Mouse (Mus musculus): ENCODE measurements around the gene Lamtor1.

Lamtor1 gene

DNA sequence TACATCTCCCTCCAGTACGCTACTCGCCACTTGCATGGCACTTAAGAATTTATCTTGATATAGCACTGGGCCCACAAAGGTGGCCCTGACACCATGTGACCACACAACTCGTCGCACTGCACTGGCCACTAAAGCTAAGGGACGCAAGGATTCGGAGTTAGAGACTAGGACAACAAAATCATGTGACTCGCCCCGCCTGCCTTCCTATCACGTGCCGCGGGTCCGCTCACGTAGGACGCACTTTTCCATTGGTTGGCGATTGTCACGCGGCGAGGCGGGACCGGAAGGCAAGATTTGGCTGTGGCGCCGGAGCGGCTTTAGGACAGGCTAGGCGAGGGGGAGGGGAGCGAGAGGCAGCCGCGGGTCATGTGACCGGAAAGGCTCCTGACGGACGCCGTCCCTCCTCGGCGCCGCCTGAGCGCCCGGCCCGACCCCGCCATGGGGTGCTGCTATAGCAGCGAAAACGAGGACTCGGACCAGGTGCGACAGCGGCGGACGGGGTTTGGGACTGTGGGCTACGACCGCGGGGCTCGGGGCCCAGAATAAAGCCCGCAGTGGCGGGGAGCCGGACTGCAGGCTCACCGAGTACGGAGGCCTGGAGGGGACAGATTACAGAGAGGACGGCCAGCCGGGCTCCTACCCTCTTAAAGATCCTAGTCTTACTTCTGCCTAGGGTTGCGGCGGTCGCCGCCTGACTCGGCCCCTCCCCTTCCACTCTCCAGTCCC is at the start of gene Lamtor1:
Lamtor1 (plus strand) TSS at position 344 of the 726 bp plus-strand sequence.
- in situ Hi-C loops (cut with MboI; ENCODE audit: low pct_unique_long_range_greater_than_20kb in 1 of 2, low sequenced_read_pairs in 2 of 2, unreplicated experiment in 1 of 2), result no loop called here

DNA sequence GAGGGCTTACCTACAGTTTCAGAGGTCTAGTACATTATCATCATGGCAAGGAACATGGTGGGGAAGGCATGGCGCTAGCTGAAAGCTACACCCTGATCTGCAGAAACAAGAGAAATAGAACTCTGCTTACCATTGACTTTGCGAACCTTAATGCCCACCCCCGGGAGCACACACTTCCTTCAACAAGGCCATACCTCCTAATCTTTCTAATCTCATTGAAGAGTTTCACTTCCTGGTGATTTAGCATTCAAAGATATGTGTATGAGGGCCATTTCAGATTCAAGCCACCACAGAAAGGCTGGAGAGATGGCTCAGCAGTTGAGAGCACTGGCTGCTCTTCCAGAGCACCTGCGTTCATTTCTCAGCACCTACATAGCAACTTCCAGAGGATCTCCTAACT is 48.6 kb upstream of the Lamtor1 start, which contains the start of gene Folr2:
Folr2 (minus strand) TSS at position 101 of the 400 bp plus-strand sequence.
- in situ Hi-C loops (cut with MboI; ENCODE audit: low pct_unique_long_range_greater_than_20kb in 1 of 2, low sequenced_read_pairs in 2 of 2, unreplicated experiment in 1 of 2), result no loop called here

DNA sequence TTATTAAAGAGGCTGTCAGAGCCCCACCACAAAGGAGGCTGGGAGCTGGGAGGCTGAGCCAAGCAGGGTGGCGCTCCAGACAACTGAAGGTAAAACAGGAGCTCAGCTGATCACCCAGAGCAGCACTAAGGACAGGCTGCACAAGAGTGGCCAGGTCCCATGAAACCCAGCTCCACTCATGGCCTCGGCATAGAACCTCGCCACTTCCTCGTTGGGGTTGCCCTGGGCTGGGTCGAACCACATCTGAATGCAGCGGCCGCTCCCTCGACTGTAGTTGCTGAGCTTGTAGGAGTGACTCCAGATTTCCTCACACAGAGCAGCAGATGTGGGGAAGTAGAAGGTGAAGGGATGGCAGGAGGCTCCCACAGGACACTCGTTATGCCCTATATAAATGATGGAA is 47.3 kb upstream of the Lamtor1 start:
- in situ Hi-C loops (cut with MboI; ENCODE audit: low pct_unique_long_range_greater_than_20kb in 1 of 2, low sequenced_read_pairs in 2 of 2, unreplicated experiment in 1 of 2), result no loop called here

DNA sequence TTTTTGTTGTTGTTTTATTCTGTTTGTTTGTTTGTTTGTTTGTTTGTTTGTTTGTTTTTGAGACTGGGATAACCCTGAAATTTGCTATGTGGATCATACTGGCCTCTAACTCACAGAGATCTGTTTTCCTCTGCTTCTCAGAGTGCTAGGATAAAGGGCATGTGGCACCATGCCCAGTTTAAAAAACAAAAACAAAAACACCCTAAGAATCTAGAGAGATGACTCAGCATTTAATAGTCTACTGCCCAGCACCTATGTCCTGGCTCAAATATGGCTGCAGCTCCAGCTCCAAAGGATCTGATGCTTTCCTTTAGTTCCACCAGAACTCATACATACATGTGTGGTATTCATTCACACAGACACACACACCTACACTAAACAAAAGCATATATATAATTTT is 44.7 kb upstream of the Lamtor1 start:
- in situ Hi-C loops (cut with MboI; ENCODE audit: low pct_unique_long_range_greater_than_20kb in 1 of 2, low sequenced_read_pairs in 2 of 2, unreplicated experiment in 1 of 2), result no loop called here

DNA sequence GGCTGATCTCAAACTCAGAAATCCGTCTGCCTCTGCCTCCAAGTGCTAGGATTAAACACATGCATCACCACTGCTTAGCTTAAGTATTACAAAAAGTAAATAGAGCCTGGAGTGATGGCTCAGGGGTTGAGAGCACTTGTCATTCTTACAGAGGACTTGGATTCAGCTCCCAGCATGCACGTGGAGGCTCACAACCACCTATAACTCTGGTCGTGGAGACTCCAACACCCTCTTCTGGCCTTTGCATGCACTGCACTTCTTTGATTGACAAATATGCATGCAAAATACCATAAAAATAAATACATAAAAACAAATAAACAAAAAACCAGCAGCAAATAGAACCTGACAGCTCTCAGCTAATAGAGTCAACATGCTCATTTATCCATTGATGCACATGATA is 43.4 kb upstream of the Lamtor1 start:
- in situ Hi-C loops (cut with MboI; ENCODE audit: low pct_unique_long_range_greater_than_20kb in 1 of 2, low sequenced_read_pairs in 2 of 2, unreplicated experiment in 1 of 2), result no loop called here

DNA sequence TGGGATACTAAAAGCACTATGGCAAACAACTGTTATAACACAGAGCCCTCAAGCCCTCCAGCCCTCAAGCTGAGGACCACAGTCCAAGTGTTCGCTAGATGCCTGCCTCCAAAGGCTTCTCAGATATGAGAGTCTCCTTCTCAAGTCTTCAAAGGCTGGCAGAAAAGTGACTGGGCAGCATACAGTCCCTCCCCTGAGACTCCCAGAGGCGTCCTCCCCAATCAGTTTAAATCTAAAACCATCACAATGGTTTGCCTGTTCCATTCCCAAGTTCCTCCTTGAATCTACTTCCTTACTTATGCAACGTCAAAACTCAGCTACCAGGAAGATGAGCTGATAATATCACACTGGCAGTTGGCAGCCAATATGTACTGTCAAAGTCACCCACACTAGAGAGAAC is 42.3 kb upstream of the Lamtor1 start, which contains the start of gene Anapc15:
Anapc15 (plus strand) TSS at position 301 of the 400 bp plus-strand sequence.
- in situ Hi-C loops (cut with MboI; ENCODE audit: low pct_unique_long_range_greater_than_20kb in 1 of 2, low sequenced_read_pairs in 2 of 2, unreplicated experiment in 1 of 2), result no loop called here

DNA sequence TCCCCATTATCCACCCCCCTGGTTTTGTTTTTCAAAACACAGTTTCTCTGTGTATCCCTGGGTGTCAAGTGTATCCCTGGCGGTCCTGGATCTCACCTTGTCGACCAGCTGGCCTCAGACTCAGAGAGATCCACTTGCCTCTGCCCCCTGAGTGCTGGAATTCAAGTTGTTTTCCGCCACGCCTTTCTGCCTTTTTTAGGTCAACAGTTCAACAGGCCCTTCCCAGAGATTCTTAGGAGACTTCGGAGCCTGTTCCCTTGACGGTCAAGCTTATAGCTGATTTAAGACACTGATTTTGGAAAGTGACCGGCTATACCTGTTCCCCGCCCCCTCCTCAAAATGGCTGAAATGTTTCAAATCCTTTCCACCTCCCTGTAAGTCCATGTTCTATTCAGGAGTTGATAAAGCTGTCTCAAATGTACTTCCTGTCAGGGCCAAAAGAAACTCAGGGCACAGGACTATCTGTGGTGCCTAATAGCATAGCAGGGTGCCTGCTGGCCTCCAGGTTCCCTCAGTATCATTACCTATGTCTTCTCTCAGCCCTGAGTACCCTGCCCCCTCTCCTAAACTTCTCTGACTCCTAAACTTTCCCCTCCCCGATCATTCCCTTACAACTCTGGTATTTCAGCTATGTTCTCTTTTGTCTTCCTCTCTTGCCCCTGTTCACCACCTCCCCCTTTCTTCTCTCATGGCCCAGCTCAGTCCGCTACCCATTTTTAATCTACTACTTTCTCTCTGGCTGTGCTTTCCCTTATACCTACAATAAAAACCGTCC is 39.0 kb upstream of the Lamtor1 start:
- in situ Hi-C loops (cut with MboI; ENCODE audit: low pct_unique_long_range_greater_than_20kb in 1 of 2, low sequenced_read_pairs in 2 of 2, unreplicated experiment in 1 of 2), result no loop called here

DNA sequence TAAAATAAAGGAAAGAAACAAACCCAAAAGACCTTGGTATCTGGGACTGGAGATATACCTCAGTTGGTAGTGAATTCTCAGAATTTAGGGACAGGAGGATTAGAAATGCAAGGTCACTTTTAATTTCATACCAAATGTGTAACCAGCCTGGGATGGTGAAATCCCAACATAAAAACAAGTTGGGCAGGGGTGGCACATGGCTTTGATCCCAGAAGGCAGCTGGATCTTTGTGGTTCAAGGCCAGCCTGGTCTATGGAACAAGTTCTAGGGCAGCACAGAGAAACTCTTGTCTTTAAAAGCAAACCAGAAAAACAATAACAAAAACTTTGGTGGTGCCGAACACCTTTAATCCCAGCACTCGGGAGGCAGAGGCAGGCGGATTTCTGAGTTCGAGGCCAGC is 38.2 kb upstream of the Lamtor1 start:
- in situ Hi-C loops (cut with MboI; ENCODE audit: low pct_unique_long_range_greater_than_20kb in 1 of 2, low sequenced_read_pairs in 2 of 2, unreplicated experiment in 1 of 2), result no loop called here

DNA sequence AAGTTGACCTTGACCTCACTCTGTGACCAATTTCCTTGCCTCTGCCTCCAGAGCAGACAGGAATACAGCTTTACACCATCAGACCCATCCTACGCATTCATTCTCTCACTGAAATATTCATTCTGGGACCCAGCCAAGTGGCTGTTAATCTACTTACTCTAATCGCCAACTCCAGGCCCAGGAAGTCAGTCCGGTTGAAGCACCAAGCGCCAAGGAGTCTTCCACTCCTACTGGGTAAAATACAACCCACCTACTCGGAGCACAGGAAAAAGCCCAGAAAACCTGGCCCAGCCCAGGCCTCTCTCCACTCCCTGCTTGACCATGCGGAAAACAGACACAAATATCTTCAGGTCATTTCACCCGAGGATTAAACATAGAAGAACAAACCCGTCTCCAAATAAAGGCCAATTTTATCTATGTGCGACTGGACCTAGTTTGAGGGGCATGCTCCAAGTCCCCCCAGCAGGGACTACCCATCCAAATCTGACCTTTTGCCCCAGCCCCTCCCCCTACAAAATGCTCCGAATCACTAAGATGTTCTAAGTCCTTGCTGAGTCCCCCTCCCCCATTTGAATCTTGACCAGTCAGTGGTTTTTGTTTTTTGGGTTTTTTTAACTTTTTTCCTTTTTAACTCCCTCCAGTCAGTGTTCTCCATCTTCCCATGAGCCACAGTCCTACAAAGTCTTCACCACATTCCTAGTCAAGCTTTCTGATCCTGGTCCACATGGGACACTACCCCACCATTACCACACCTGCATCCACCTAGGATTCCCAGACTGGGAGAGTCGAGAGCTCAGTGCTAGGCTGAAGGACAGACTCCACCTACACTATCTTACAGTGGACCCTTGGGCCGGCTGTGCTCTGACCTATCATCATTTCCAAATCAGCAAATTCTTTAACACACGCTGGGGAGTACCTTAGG is 37.2 kb upstream of the Lamtor1 start:
- in situ Hi-C loops (cut with MboI; ENCODE audit: low pct_unique_long_range_greater_than_20kb in 1 of 2, low sequenced_read_pairs in 2 of 2, unreplicated experiment in 1 of 2), result no loop called here

DNA sequence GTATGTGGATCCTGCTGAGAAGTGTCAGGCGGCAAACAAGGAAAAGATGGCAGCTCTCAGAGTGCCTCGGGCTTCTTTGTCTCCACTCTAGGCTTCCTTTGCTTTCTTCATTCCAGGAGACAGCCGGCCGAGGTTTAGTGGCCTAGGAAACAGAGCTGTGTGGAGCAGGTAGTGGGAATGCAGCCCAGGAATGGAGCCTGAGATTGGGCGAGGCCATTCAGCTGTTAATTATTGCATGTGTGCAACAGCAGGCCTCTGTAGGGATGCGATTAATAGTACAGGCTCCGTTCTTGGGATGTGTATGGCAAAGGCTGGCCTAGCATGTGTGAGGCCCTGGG is 36.6 kb upstream of the Lamtor1 start:
- in situ Hi-C loops (cut with MboI; ENCODE audit: low pct_unique_long_range_greater_than_20kb in 1 of 2, low sequenced_read_pairs in 2 of 2, unreplicated experiment in 1 of 2), result no loop called here

DNA sequence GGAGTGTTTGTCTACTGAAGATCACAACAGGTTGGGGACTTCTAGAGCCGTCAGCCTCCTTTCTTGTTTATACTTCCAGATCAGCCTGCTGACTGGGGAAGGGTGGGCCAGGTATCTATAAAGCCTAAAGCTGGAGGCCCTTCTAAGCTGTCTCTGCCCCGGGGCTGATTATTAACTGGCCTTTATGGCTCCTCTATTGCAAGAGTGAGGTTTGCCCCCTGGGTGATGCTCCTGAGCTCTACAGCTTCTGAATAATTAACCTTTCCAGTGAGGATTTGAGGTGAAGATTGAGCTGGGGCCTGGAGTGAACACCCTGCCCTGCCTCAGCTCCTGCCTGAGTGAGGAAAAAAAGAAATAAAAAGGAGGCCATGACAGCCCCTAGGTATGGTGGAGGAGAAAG is 35.1 kb upstream of the Lamtor1 start, which contains the start of gene Folr1:
Folr1 (minus strand) TSS at position 160 of the 400 bp plus-strand sequence.
- in situ Hi-C loops (cut with MboI; ENCODE audit: low pct_unique_long_range_greater_than_20kb in 1 of 2, low sequenced_read_pairs in 2 of 2, unreplicated experiment in 1 of 2), result no loop called here

DNA sequence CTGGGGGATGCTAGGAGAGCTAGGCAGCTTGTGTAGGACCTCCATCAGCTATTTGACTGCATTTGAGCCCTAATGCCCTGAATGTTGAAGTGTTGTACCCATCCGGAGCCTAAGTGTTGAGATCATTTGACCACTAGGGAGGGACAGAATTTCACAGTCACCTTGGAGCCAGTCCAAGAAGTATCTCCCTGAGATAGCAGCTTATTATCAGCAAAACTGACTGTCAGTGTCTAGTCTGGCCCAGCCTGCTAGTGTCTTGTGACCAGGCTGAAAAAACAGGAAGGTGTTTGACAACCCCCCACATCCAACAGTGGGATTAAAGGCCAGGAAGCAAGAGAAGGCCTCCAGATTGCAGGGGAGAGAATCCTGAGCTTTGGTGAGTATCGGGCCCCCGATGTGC is 34.4 kb upstream of the Lamtor1 start:
- in situ Hi-C loops (cut with MboI; ENCODE audit: low pct_unique_long_range_greater_than_20kb in 1 of 2, low sequenced_read_pairs in 2 of 2, unreplicated experiment in 1 of 2), result no loop called here

DNA sequence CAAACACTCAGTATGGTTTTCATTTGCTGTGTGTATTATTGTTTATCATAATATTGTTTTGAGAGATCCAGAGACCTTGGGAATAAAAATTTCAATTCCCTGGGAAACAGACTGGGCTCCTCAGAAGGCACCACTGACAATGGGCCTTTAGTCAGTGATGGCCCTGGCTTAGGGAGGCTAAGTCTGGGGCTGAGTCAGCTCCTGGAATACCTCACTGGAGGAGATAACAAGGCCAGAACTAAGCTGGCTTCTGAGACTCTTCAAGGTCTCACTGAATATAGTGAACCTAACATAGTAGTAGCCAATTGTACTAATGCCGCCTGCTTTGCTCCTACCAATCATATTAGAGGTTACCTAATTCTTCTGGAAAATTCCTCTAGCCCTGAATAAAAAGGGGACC is 29.7 kb upstream of the Lamtor1 start:
- in situ Hi-C loops (cut with MboI; ENCODE audit: low pct_unique_long_range_greater_than_20kb in 1 of 2, low sequenced_read_pairs in 2 of 2, unreplicated experiment in 1 of 2), result no loop called here

DNA sequence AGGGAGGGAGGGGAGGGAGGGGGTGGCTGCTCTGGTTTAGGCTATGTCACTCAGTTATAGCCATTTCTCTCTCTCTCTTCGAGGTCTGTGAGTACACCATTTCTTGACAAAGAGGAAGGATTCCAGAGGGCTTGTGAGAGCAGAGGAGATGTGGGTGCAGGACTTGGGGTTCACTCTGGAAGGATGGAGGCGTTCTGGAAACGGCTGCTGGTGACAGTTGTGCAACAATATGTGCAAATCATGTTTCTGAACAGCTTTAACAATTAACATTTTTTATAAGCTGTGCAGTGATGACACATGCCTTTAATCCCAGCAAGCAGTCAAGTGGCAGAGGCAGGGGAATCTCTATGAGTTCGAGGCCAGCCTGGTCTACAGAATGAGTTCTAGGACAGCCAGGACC is 24.8 kb upstream of the Lamtor1 start:
- in situ Hi-C loops (cut with MboI; ENCODE audit: low pct_unique_long_range_greater_than_20kb in 1 of 2, low sequenced_read_pairs in 2 of 2, unreplicated experiment in 1 of 2), result no loop called here

DNA sequence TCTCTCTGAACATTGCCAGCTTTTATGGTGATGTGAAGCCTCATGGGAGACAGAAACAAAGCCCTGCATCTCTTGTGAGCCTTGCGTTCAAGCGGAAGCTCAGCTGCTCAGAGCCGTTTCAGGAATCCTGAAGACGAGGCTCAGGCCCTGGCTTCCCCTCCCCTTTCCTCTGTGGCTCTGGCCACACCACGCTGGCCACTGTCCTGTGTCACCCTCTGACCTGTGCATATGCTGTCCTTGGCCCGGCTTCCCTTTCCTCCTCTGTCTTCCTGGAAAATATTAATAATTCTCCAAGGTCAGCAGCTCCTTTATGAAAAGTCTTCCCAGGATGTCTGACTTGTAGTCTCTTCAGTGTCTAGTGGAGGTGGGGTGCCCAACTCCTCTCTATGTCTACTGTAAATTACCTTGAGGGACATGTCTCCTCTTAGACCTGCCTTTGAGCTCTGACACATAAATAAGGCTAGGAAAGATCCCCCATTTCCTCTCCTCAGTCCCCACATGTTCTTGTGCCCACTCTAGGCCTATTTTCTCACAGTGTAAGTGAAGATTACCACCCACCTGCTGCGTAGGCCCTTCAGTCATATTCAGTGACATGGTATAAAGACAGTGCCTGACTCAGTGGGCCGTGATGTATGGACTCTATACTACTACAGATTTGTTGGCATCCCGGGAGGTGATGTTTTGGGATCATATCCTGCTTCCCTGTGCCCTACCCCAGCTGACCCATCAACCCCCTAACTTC is 23.1 kb upstream of the Lamtor1 start:
- in situ Hi-C loops (cut with MboI; ENCODE audit: low pct_unique_long_range_greater_than_20kb in 1 of 2, low sequenced_read_pairs in 2 of 2, unreplicated experiment in 1 of 2), result no loop called here

DNA sequence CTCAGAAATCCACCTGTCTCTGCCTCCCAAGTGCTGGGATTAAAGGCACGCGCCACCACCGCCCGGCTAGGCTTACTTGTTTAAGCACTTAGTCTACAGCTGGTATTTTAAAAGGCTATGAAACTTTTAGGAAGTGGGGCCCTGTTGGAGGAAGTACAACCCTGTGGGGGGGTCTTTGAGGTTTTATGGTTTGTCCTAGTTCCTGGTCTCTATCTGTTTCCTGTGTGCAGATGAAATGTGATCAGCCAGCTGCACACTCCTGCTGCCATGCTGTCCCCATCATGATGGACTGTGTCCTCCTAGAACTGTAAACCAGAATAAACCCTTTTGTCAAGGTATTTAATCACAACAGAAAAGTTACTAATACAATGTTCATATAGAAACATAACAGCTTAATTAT is 21.5 kb upstream of the Lamtor1 start:
- in situ Hi-C loops (cut with MboI; ENCODE audit: low pct_unique_long_range_greater_than_20kb in 1 of 2, low sequenced_read_pairs in 2 of 2, unreplicated experiment in 1 of 2), result no loop called here

DNA sequence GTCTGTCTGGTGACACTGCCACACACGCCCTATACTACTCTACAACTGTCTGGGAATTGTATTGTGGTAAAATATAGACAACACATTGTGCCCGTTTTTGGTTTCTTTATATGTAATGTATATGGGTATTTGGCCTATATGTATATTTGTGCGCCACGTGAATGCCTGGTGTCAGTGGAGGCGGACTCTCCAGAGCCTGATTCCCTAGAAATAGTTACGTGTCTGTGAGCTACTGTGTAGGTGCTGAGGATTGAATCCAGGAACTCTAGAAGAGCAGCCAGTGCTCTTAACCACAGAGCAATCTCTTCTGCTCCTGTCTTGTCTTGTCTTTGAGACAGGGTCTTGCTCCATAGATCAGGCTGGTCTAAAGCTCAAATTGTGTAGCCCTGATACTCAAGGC is 19.4 kb upstream of the Lamtor1 start:
- in situ Hi-C loops (cut with MboI; ENCODE audit: low pct_unique_long_range_greater_than_20kb in 1 of 2, low sequenced_read_pairs in 2 of 2, unreplicated experiment in 1 of 2), result no loop called here

DNA sequence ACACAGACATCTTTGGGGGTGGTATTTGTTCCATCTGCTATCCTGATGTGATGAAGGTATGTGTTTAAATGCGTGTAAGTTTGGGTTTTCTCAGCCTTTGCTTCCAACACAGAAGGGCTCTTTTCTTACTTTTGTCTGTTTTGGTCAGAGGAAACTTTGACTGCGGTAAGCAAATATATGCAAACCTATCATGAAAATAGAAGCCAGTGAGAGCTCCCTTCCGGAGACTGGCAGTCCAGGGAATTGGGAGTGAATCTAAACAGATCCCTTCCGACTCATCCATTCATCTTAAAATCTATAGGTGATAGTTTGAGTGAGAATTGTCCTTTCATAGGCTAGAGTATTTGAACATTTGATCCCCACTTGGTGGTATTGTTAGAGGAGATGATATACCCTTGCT is 17.2 kb upstream of the Lamtor1 start:
- in situ Hi-C loops (cut with MboI; ENCODE audit: low pct_unique_long_range_greater_than_20kb in 1 of 2, low sequenced_read_pairs in 2 of 2, unreplicated experiment in 1 of 2), result no loop called here
